Mouse (Mus musculus) embryonic facial prominence, embryonic 13.5 days (tissue): ENCODE measurements around the gene Spag6l. TPM values are rescaled to one million over a fixed set of nuclear protein-coding genes. Genes with fewer than 3 reads are reported as not detected.
"Not testable (repeated sequence)": the region's sequence is repeated elsewhere in the genome, so short reads cannot be mapped to it uniquely, and the experiment has no call there.

ENCODE experiments used
- ATAC-seq: fragments of 200-750 bp; cut with Nextera tagmentation; 2 replicates; pipeline ENCODE4 v1.8.0; 2017; ENCODE audit warnings: low read depth; ENCODE audit not compliant: insufficient number of reproducible peaks, insufficient read depth, low FRiP score, low TSS enrichment
- H3K27ac ChIP-seq: fragments of 300-500 bp; sonication (generic); 2 replicates; pipeline ENCODE4 v1.5.1; 2015; ENCODE audit warnings: moderate library complexity, mild to moderate bottlenecking, inconsistent platforms
- H3K27me3 ChIP-seq: fragments of 300-500 bp; sonication (generic); 2 replicates; pipeline ENCODE4 v1.6.1; 2015; ENCODE audit warnings: mild to moderate bottlenecking, inconsistent platforms
- H3K36me3 ChIP-seq: fragments of 300-500 bp; sonication (generic); 2 replicates; pipeline ENCODE4 v1.6.1; 2015; ENCODE audit warnings: mild to moderate bottlenecking, inconsistent platforms
- H3K4me1 ChIP-seq: fragments of 300-500 bp; sonication (generic); 2 replicates; pipeline ENCODE4 v1.6.1; 2015; ENCODE audit warnings: inconsistent platforms
- H3K4me2 ChIP-seq: fragments of 300-500 bp; sonication (generic); 2 replicates; pipeline ENCODE4 v1.6.1; 2015; ENCODE audit warnings: moderate library complexity, mild to moderate bottlenecking, inconsistent platforms
- H3K4me3 ChIP-seq: fragments of 300-500 bp; sonication (generic); 2 replicates; pipeline ENCODE4 v1.5.1; 2015; ENCODE audit warnings: mild to moderate bottlenecking, inconsistent platforms
- H3K9ac ChIP-seq: fragments of 300-500 bp; sonication (generic); 2 replicates; pipeline ENCODE4 v1.6.1; 2015; ENCODE audit warnings: mild to moderate bottlenecking, inconsistent platforms
- H3K9me3 ChIP-seq: fragments of 300-500 bp; sonication (generic); 2 replicates; pipeline ENCODE4 v1.6.1; 2016; ENCODE audit warnings: inconsistent platforms
- WGBS: fragments of 180-500 bp; shearing (Covaris S2); methylation state at CpG from one replicate; pipeline ENCODE4 v1.1.7; 2015; ENCODE audit warnings: mixed read lengths; 5-methylcytosine and 5-hydroxymethylcytosine counted together
- polyA plus RNA-seq: library from polyadenylated mRNA; unstranded; fragments of >200 nt; fragmentation: Nextera tagmentation; extraction: Ambion mirVana; gene quantifications from 2 replicates; pipeline ENCODE4 v1.2.1, GENCODE M21; 2015

Gene Spag6l
- 0.60 and 0.74 TPM in 2 replicates for polyA plus RNA-seq

GRCm38 (mm10) chr16:16828757-16829615, at the start of gene Spag6l:
Gene Spag6l, minus strand, starts transcription at chr16:16829456.
- Histone ChIP-seq H3K4me3 (peak within 1 kb of the TSS; percentile 44), H3K9me3 (no peaks in the 10 kb centered on the region), H3K27ac (no peak within 1 kb of the TSS), H3K36me3 (no peaks in the 10 kb centered on the region), H3K4me2 (peak within 1 kb of the TSS; percentile 82), H3K9ac (peak within 1 kb of the TSS; percentile 65), H3K4me1 (peaks cover 7% of the 10 kb centered on the region; the same call in 1 of the 2 replicates), H3K27me3 (no peaks in the 10 kb centered on the region)
- ATAC-seq, result peak; percentile 79
- 7% methylated on average over 33 of the region's 33 CpGs for WGBS

GRCm38 (mm10) chr16:16879025-16879424, 49.8 kb upstream of the Spag6l start:
- no peak for ATAC-seq
- no peak overlapping the region for H3K27ac ChIP-seq
- 87% methylated on average over 5 of the region's 5 CpGs for WGBS

GRCm38 (mm10) chr16:16870617-16871331, 41.5 kb upstream of the Spag6l start, which contains the start of the genes Top3b and Vpreb1:
Gene Top3b, plus strand, starts transcription at chr16:16870736.
Gene Vpreb1, minus strand, starts transcription at chr16:16870843.
- peak within 1 kb of the TSS; percentile 94 for H3K27ac ChIP-seq
- H3K27me3 ChIP-seq, result no peaks in the 10 kb centered on the region
- under 1% methylated on average over 49 of the region's 49 CpGs for WGBS
- peak within 1 kb of the TSS; percentile 76 for H3K4me3 ChIP-seq
- peak within 1 kb of the TSS; percentile 92 for H3K9ac ChIP-seq
- H3K9me3 ChIP-seq, result 0 out of 2 replicates have a peak, but pooled peaks cover under 1% of the 10 kb centered on the region
- peak; percentile 93 for ATAC-seq
- H3K4me2 ChIP-seq, result peak within 1 kb of the TSS; percentile 65
- H3K36me3 ChIP-seq, result peaks cover 12% of the 10 kb centered on the region
- H3K4me1 ChIP-seq, result peaks cover 9% of the 10 kb centered on the region

More at GRCm38 (mm10) chr16:16879025-16879424, 49.8 kb upstream of the Spag6l start:
- Histone ChIP-seq H3K9ac (no peak overlapping the region), H3K4me3 (no peak overlapping the region), H3K9me3 (0 out of 2 replicates have a peak, but pooled peaks cover 9% of the 10 kb centered on the region), H3K36me3 (peaks cover 88% of the 10 kb centered on the region), H3K27me3 (no peaks in the 10 kb centered on the region), H3K4me2 (no peak overlapping the region), H3K4me1 (no peaks in the 10 kb centered on the region)

GRCm38 (mm10) chr16:16870241-16870616, 41.0 kb upstream of the Spag6l start:
- 35% methylated on average over 7 of the region's 7 CpGs for WGBS
- Histone ChIP-seq H3K27me3 (no peaks in the 10 kb centered on the region), H3K9me3 (no peaks in the 10 kb centered on the region), H3K4me1 (peaks cover 9% of the 10 kb centered on the region), H3K9ac (peak overlapping the region; percentile 92), H3K27ac (peak overlapping the region; percentile 94), H3K4me3 (peak overlapping the region; percentile 76), H3K36me3 (peaks cover 9% of the 10 kb centered on the region), H3K4me2 (peak overlapping the region; percentile 65)
- peak; percentile 1; the same call in 1 of the 2 replicates for ATAC-seq

- 0 out of 2 replicates have a peak, but pooled peaks have one; percentile 4 for ATAC-seq
- no peaks in the 10 kb centered on the region for H3K27me3 ChIP-seq
- H3K9me3 ChIP-seq, result no peaks in the 10 kb centered on the region
- WGBS, result 40% methylated on average over 5 of the region's 5 CpGs
- no peaks in the 10 kb centered on the region for H3K4me1 ChIP-seq
- no peaks in the 10 kb centered on the region for H3K36me3 ChIP-seq
- H3K9ac ChIP-seq, result no peak overlapping the region
- no peak overlapping the region for H3K4me3 ChIP-seq
- H3K4me2 ChIP-seq, result no peak overlapping the region
- H3K27ac ChIP-seq, result no peak overlapping the region
Measured at GRCm38 (mm10) chr16:16865696-16866561, 36.7 kb upstream of the Spag6l start.

GRCm38 (mm10) chr16:16865217-16865616, 36.0 kb upstream of the Spag6l start:
- no peaks in the 10 kb centered on the region for H3K27me3 ChIP-seq
- no peak overlapping the region for H3K9ac ChIP-seq
- H3K4me2 ChIP-seq, result no peak overlapping the region
- no peak for ATAC-seq
- no peaks in the 10 kb centered on the region for H3K4me1 ChIP-seq
- no peaks in the 10 kb centered on the region for H3K9me3 ChIP-seq
- H3K36me3 ChIP-seq, result no peaks in the 10 kb centered on the region
- H3K27ac ChIP-seq, result peak overlapping the region; percentile 22; the same call in 1 of the 2 replicates
- H3K4me3 ChIP-seq, result no peak overlapping the region

- Histone ChIP-seq H3K36me3 (no peaks in the 10 kb centered on the region), H3K9ac (no peak within 1 kb of the TSS), H3K4me3 (no peak within 1 kb of the TSS), H3K27me3 (no peaks in the 10 kb centered on the region), H3K4me1 (no peaks in the 10 kb centered on the region), H3K4me2 (no peak within 1 kb of the TSS), H3K9me3 (no peaks in the 10 kb centered on the region), H3K27ac (no peak within 1 kb of the TSS)
- no peak for ATAC-seq
- 74% methylated on average over 2 of the region's 2 CpGs for WGBS
Measured at GRCm38 (mm10) chr16:16863978-16864377, 34.7 kb upstream of the Spag6l start, which contains the start of gene Igll1. Gene Igll1, minus strand, starts transcription at chr16:16863985.

- Histone ChIP-seq H3K4me3 (no peak overlapping the region), H3K27me3 (no peaks in the 10 kb centered on the region), H3K9me3 (no peaks in the 10 kb centered on the region), H3K4me1 (no peaks in the 10 kb centered on the region), H3K4me2 (no peak overlapping the region), H3K9ac (no peak overlapping the region), H3K36me3 (no peaks in the 10 kb centered on the region), H3K27ac (no peak overlapping the region)
- 82% methylated on average over 3 of the region's 3 CpGs for WGBS
- no peak for ATAC-seq
Measured at GRCm38 (mm10) chr16:16862288-16862687, 33.0 kb upstream of the Spag6l start.

- ATAC-seq, result no peak
- H3K27ac ChIP-seq, result no peak overlapping the region
- no peaks in the 10 kb centered on the region for H3K4me1 ChIP-seq
- H3K9ac ChIP-seq, result no peak overlapping the region
- H3K36me3 ChIP-seq, result no peaks in the 10 kb centered on the region
- no peaks in the 10 kb centered on the region for H3K27me3 ChIP-seq
- H3K4me3 ChIP-seq, result no peak overlapping the region
- no peak overlapping the region for H3K4me2 ChIP-seq
- 68% methylated on average over 13 of the region's 13 CpGs for WGBS
- H3K9me3 ChIP-seq, result no peaks in the 10 kb centered on the region
Measured at GRCm38 (mm10) chr16:16856731-16857476, 27.6 kb upstream of the Spag6l start.

GRCm38 (mm10) chr16:16856054-16856453, 26.8 kb upstream of the Spag6l start:
- ATAC-seq, H3K27ac ChIP-seq, H3K9me3 ChIP-seq, H3K27me3 ChIP-seq, H3K4me3 ChIP-seq, H3K4me1 ChIP-seq, H3K9ac ChIP-seq, H3K4me2 ChIP-seq, H3K36me3 ChIP-seq: not testable (repeated sequence)
- 85% methylated on average over 9 of the region's 9 CpGs for WGBS
